Mouse (Mus musculus): ENCODE measurements around the gene Olfr1044. TPM values are rescaled to one million over a fixed set of nuclear protein-coding genes. Genes with fewer than 3 reads are reported as not detected.
"Not testable (repeated sequence)": the region's sequence is repeated elsewhere in the genome, so short reads cannot be mapped to it uniquely, and the experiment has no call there.

The Olfr1044 gene
- not detected in 2 replicates for polyA plus RNA-seq (2012; rRNA removed)

- H3K27ac ChIP-seq (ENCODE audit: insufficient read depth, low read length) = no peak within 1 kb of the TSS
- H3K4me3 ChIP-seq (replicated peaks; ENCODE audit: insufficient read depth, low read depth, low read length) = no peak within 1 kb of the TSS
- no peak for TF ChIP-seq POLR2A (IDR thresholded peaks at IDR 0.05; ENCODE audit: borderline replicate concordance, insufficient read depth, low read length)
- no peak for TF ChIP-seq CTCF (IDR thresholded peaks at IDR 0.05; ENCODE audit: borderline replicate concordance, insufficient read depth, low read depth, low read length)
- no peaks in the 10 kb centered on the region for H3K27me3 ChIP-seq (ENCODE audit: control insufficient read depth, insufficient read depth, low read length)
- H3K4me1 ChIP-seq (ENCODE audit: control insufficient read depth, insufficient read depth, low read length) = no peaks in the 10 kb centered on the region
- no peak for DNase-seq
These were observed at the start of gene Olfr1044 for GRCm38 (mm10) chr2:86177720-86178119. TSS of gene Olfr1044 (minus strand) at chr2:86177820.

DNA sequence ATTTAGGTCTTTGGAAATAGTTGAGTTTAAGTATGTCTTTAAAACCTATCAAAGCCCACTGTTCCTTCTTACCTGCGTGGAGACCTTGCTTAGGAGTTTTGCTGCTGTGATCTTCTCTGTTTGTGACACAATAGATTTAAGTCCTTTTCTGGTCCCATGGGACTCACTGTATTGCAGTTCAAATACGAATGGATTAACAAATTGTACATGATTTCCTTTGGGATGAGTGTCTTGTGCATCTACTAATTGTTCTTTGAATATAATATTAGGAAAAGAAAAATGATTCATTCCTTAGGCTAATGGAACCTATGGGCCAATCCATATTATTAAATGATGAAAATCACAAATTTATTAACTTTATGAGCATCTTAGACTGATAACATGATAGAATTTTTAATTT, 41.6 kb upstream of the Olfr1044 start, which contains the start of gene Olfr1046:
Olfr1046 (minus strand) TSS at position 101 of the 400 bp plus-strand sequence.
- no peak within 1 kb of the TSS for H3K27ac ChIP-seq (ENCODE audit: insufficient read depth, low read length)
- no peak for TF ChIP-seq POLR2A (IDR thresholded peaks at IDR 0.05; ENCODE audit: borderline replicate concordance, insufficient read depth, low read length)
- TF ChIP-seq CTCF (IDR thresholded peaks at IDR 0.05; ENCODE audit: borderline replicate concordance, insufficient read depth, low read depth, low read length) = no peak
- 68% methylated on average over 2 of the region's 2 CpGs for WGBS

DNA sequence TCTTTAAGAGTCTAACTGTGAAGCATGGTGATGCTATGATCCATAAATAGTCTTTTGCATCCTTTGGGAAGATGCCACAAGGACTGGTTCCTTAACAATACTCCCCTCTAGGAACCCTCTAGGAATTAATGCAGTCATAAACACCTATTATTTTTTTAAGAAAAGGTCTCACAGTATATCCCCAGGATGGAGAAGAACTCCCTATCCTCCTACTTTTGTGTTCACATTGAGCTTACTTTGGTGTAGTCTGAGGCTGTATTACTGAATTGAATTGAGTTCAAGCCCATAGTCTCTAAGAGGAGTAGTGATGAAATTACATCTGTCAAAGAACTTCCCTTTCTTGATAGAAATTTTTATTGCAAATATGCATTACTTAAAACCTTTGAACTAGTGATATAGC, 25.3 kb upstream of the Olfr1044 start, which contains the start of gene Olfr1045:
Olfr1045 (minus strand) TSS at position 101 of the 400 bp plus-strand sequence.
- Histone ChIP-seq H3K4me1 (ENCODE audit: control insufficient read depth, insufficient read depth, low read length) (no peaks in the 10 kb centered on the region), H3K4me3 (replicated peaks; ENCODE audit: insufficient read depth, low read depth, low read length) (no peak within 1 kb of the TSS), H3K27me3 (ENCODE audit: control insufficient read depth, insufficient read depth, low read length) (no peaks in the 10 kb centered on the region), H3K27ac (ENCODE audit: insufficient read depth, low read length) (no peak within 1 kb of the TSS)
- no peak for DNase-seq
- TF ChIP-seq CTCF (IDR thresholded peaks at IDR 0.05; ENCODE audit: borderline replicate concordance, insufficient read depth, low read depth, low read length) (no peak), POLR2A (IDR thresholded peaks at IDR 0.05; ENCODE audit: borderline replicate concordance, insufficient read depth, low read length) (no peak)

More for the DNA sequence above, 41.6 kb upstream of the Olfr1044 start, which contains the start of gene Olfr1046:
- no peak for DNase-seq
- Histone ChIP-seq H3K4me3 (replicated peaks; ENCODE audit: insufficient read depth, low read depth, low read length) (no peak within 1 kb of the TSS), H3K4me1 (ENCODE audit: control insufficient read depth, insufficient read depth, low read length) (no peaks in the 10 kb centered on the region), H3K27me3 (ENCODE audit: control insufficient read depth, insufficient read depth, low read length) (no peaks in the 10 kb centered on the region)

GRCm38 (mm10) chr2:86195863-86196262, 18.2 kb upstream of the Olfr1044 start:
- no peak for DNase-seq
- no peaks in the 10 kb centered on the region for H3K4me1 ChIP-seq (ENCODE audit: control insufficient read depth, insufficient read depth, low read length)
- no peak overlapping the region for H3K27ac ChIP-seq (ENCODE audit: insufficient read depth, low read length)
- 45% methylated on average over 1 of the region's 1 CpGs for WGBS
- no peak for TF ChIP-seq POLR2A (IDR thresholded peaks at IDR 0.05; ENCODE audit: borderline replicate concordance, insufficient read depth, low read length)
- TF ChIP-seq CTCF (IDR thresholded peaks at IDR 0.05; ENCODE audit: borderline replicate concordance, insufficient read depth, low read depth, low read length) = no peak
- no peak overlapping the region for H3K4me3 ChIP-seq (replicated peaks; ENCODE audit: insufficient read depth, low read depth, low read length)
- H3K27me3 ChIP-seq (ENCODE audit: control insufficient read depth, insufficient read depth, low read length) = no peaks in the 10 kb centered on the region

GRCm38 (mm10) chr2:86185583-86185982, 8.0 kb upstream of the Olfr1044 start, which contains the start of gene Olfr52:
TSS of gene Olfr52 (minus strand) at chr2:86185683.
- Histone ChIP-seq H3K4me1 (ENCODE audit: control insufficient read depth, insufficient read depth, low read length) (no peaks in the 10 kb centered on the region), H3K27ac (ENCODE audit: insufficient read depth, low read length) (no peak within 1 kb of the TSS), H3K4me3 (replicated peaks; ENCODE audit: insufficient read depth, low read depth, low read length) (no peak within 1 kb of the TSS), H3K27me3 (ENCODE audit: control insufficient read depth, insufficient read depth, low read length) (no peaks in the 10 kb centered on the region)
- TF ChIP-seq POLR2A (IDR thresholded peaks at IDR 0.05; ENCODE audit: borderline replicate concordance, insufficient read depth, low read length) = no peak
- TF ChIP-seq CTCF (IDR thresholded peaks at IDR 0.05; ENCODE audit: borderline replicate concordance, insufficient read depth, low read depth, low read length) = no peak
- no peak for DNase-seq

GRCm38 (mm10) chr2:86179950-86180349, 2.3 kb upstream of the Olfr1044 start:
- Histone ChIP-seq H3K27ac (ENCODE audit: insufficient read depth, low read length) (no peak overlapping the region), H3K4me3 (replicated peaks; ENCODE audit: insufficient read depth, low read depth, low read length) (no peak overlapping the region), H3K4me1 (ENCODE audit: control insufficient read depth, insufficient read depth, low read length) (no peaks in the 10 kb centered on the region), H3K27me3 (ENCODE audit: control insufficient read depth, insufficient read depth, low read length) (no peaks in the 10 kb centered on the region)
- DNase-seq = no peak
- TF ChIP-seq POLR2A (IDR thresholded peaks at IDR 0.05; ENCODE audit: borderline replicate concordance, insufficient read depth, low read length) = no peak
- TF ChIP-seq CTCF (IDR thresholded peaks at IDR 0.05; ENCODE audit: borderline replicate concordance, insufficient read depth, low read depth, low read length) = no peak
- WGBS = 73% methylated on average over 3 of the region's 3 CpGs

- H3K27me3 ChIP-seq (ENCODE audit: control insufficient read depth, insufficient read depth, low read length); H3K4me1 ChIP-seq (ENCODE audit: control insufficient read depth, insufficient read depth, low read length); H3K27ac ChIP-seq (ENCODE audit: insufficient read depth, low read length); H3K4me3 ChIP-seq (replicated peaks; ENCODE audit: insufficient read depth, low read depth, low read length); DNase-seq: not testable (repeated sequence)
- 89% methylated on average over 7 of the region's 7 CpGs for WGBS
These were observed 2.2 kb downstream of the Olfr1044 start for GRCm38 (mm10) chr2:86175422-86175821.

DNA sequence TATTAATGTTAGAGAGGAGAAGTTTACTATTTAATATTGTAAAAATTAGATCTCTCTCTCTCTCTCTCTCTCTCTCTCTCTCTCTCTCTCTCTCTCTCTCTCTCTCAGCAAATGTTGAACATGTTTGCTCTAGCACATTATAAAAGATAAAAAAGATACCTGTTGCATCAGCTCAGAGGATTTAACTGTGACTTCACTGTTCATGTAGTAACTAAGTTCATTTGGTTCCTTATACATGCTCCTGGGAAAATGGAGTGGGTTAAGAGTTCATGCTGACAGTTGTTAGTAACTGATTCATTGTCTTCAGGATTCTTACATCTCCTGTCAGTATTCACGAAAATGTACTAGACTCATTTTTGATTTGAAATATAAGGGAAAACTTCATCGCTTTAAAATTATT, 10.2 kb downstream of the Olfr1044 start, which contains the start of gene Olfr1043:
Olfr1043 (minus strand) TSS at position 101 of the 400 bp plus-strand sequence.
- Histone ChIP-seq H3K27me3 (ENCODE audit: control insufficient read depth, insufficient read depth, low read length) (no peaks in the 10 kb centered on the region), H3K4me3 (replicated peaks; ENCODE audit: insufficient read depth, low read depth, low read length) (no peak within 1 kb of the TSS), H3K27ac (ENCODE audit: insufficient read depth, low read length) (no peak within 1 kb of the TSS), H3K4me1 (ENCODE audit: control insufficient read depth, insufficient read depth, low read length) (no peaks in the 10 kb centered on the region)
- DNase-seq = no peak
- 88% methylated on average over 2 of the region's 2 CpGs for WGBS
- no peak for TF ChIP-seq POLR2A (IDR thresholded peaks at IDR 0.05; ENCODE audit: borderline replicate concordance, insufficient read depth, low read length)
- no peak for TF ChIP-seq CTCF (IDR thresholded peaks at IDR 0.05; ENCODE audit: borderline replicate concordance, insufficient read depth, low read depth, low read length)

All from cerebellum, adult 2 months (tissue).